Mouse (Mus musculus): ENCODE results near the gene Apol10a.
"Not testable (repeated sequence)": the region's sequence is repeated elsewhere in the genome, so short reads cannot be mapped to it uniquely, and the experiment has no call there.

Gene Apol10a

DNA sequence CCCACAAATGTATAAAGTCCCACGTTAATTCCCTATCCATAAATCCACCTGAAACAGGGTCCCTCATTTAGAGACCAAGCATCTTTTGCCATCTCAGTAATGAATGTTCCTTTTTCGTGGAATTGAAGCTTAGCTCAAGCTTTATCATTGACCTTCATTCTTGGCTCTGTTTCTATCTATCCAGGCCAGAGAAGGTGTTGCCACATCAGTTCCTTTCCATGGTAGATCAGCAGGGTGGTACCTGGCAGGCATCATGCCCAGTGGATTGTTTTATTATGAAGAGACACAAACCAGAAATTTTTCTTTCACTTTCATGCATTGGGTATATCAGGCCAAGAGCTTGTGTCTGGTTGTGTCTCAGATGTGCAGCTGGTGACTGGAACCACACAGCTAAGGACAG is at the start of gene Apol10a:
Gene Apol10a, plus strand, starts transcription at position 355 of the 400 bp plus-strand sequence.
- not testable (repeated sequence) for DNase-seq (ENCODE audit: low spot score)

DNA sequence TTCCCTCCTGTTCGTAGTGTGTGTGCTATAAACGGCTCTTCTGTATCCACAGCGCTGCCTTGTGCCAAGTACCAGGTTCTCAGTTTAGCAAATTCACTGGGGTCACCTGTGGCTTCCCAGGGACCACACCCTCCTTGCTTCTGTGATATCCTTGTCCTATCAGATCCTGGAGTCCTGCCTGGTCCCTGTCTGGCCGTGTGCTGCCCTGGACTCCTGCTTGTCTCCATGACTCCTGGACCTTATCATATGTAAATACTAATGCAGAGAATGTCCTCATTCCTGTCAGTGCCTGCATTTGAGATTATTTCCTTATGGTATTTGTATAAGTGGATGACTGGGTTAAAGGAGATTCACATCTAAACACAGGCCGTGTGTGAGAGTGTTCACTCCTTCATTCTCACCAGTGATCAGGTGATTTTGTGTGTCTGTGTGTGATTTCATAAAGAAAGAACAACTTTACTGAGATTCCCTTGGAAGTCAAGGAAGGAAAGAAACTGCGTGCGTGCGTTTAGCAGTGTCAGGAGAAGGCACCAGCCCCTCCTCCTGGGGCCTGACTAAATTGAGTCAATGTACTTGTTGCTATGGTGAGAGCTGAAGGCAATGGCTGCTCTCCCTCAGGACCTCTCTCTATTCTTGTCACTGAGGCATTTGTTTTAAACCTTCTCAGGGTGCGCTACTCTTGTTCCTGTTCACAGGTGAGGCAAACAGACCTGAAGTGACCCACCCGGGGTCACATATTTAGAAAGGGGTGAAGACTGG is 48.0 kb upstream of the Apol10a start:
- not testable (repeated sequence) for DNase-seq (ENCODE audit: low spot score)

DNA sequence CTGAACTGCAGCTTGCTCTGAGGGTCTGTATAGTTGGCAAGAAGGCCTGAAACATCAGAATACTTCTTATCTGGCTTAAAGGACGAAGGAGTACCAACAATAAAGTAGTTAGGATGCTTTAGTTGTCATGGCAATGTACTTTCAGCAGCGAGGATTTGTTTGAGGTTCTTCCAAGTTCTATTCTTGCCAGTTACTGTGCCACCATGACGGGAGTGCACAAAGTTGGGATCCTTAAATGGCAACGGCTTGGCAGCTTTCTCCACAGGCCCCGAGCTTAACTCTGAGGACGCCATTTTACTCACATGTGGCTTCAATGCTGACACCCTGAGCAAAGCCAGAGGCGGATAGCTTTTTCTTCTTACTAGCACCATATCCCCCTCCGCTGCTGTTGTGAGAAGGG is 32.1 kb upstream of the Apol10a start:
- DNase-seq (ENCODE audit: low spot score) = not testable (repeated sequence)

DNA sequence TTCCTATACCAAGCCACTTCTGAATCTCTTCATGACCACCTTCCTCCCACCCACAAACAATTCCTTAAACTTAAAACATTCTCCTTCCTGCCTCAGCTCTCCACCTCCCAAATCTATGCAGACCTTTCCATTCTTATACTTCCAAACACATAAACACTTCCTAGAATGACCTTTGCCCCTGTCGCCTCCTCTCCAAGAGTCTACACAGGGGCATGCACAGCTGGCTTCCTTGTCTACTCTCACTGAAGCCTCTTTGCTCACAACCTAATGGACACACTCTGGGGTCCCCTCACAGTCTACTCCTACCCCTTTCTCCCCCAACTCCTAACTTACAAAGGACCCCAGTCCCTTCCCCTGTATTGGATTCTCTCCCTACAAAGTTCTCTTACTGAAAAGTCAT is 31.2 kb upstream of the Apol10a start:
- not testable (repeated sequence) for DNase-seq (ENCODE audit: low spot score)

DNA sequence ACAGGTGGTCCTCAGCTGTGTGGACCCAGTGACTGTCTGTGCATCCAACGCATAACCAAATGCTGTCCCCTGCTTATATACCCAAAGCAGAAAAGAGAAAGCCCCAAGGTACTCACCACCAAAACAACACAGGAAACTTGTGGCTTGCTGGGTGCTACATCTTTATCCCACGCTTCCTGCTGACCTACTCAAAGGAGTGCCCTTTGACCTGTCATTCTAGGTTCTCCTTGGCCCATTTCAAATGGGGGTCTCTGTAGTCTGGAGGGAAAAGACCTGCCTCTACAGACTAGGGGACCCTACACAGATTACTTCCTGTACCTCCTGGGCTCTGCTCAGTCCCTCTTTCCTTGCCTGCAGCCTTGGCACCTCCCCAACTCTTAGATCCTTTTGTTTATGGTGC is 29.5 kb upstream of the Apol10a start, which contains the start of gene Apol7b:
Gene Apol7b, minus strand, starts transcription at position 101 of the 400 bp plus-strand sequence.
- not testable (repeated sequence) for DNase-seq (ENCODE audit: low spot score)

DNA sequence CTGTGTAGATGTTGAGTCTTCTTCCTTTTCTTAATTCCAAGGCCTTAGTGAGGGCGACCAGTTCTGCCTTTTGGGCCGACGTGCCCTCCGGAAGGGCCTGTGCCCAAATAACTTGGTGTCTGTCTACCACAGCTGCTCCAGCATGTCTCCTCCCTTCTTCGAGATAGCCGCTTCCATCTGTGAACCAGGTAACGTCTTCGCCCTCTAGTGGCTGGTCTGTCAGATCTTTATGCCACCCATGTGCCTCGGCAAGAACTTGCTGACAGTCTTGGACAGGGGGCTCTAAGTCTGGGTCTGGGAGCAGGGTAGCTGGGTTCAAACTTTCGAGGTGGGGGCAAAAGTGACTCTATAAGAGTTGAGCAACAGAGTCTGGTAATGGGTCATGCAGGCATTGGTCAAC is 26.9 kb upstream of the Apol10a start:
- DNase-seq (ENCODE audit: low spot score) = not testable (repeated sequence)

DNA sequence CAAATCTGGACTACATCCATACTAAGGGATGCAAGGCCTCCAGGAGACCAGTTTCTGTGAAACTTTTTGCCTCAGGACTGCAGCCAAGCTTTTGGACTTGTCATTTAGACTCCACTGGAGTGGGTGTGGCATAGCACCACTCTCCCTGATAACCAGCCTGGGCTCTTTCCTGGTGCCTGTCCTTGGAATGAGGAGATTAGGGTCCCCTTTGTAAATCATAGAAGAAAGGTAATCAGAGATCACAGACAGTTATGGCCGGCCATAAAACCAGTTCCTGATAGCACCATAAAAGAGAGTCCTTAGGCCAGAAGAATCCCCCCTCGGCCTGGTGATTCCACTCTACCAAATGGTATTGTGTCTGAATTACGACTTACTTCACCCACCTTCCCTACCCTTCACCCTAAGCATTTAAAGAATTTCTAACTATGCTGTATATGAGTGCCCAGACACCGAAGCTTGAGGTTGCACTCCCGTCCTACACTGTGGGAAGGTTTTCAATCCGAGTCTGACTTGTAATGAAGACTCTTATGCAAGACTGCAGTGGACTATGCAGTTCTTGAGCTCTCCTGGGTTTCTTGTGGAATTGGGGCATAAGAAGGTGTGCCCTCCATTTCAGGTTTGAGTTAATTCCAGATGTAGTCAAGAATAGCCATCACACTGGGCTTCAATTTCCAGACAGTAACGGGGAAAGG is 2.0 kb upstream of the Apol10a start:
- DNase-seq (ENCODE audit: low spot score) = not testable (repeated sequence)

DNA sequence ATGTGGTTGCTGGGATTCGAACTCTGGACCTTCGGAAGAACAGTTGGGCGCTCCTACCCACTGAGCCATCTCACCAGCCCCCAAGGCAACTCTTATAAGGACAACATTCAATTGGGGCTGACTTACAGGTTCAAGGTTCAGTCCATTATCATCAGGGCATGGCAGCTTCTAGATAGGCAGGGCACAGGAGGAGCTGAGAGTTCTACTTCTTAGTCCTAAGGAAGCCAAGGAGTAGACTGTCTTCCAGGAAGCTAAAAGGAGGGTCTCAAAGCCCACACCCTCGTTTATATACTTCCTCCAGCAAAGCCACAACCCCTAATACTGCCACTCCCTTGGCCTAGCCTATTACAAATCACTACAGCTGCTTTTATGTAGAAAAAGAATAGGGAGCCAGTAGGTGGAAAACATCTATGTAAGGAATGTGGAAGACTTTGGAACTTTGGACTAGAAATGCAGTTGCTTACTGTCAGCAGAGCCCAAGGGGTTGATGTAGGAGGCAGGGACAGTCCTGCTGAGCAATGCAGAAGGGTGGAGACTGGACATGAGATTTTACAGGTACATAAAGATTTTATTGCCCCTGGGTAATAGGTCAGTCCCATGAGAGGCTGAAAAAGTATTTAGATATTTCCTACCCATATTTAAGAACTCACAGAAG is 5.4 kb downstream of the Apol10a start:
- no peak for DNase-seq (ENCODE audit: low spot score)

DNA sequence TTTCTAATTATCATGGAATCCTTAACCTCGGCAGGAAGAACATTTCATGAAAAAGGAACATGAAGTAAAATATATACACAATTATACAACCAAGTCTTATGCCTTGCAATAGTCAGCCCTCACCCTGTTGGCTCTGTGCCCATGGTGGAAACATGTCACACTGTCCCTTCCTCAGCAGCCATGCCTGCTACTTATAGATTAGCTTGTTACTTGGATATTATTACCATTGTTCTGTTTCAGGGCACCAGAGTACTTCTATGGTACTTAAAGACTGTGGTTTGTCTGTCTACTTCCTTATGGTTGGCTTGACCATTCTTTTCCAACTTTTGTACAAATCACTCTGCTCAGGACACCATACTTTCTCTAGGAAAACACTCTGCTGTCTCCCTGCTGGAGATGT is 16.3 kb downstream of the Apol10a start:
- not testable (repeated sequence) for DNase-seq (ENCODE audit: low spot score)

DNA sequence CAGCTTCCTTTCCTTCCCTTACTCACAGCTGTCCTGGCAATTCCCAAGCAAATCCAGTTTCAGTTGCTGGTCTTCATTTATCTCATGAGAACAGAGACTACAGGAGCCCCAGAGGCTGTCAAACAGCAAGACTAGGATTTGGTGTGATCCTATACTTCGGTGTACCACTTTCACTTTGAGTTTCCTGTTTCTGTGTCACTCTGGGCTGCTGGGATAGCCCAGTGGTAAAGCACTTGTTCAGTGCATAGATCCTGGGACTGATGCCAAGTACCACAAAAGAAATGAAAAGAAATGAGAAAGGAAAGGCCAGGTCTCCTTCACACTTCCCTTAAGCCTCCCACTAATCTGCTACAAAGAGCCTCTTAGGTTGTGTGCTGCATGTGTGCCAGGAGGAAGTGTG is 17.8 kb downstream of the Apol10a start:
- DNase-seq (ENCODE audit: low spot score) = not testable (repeated sequence)

DNA sequence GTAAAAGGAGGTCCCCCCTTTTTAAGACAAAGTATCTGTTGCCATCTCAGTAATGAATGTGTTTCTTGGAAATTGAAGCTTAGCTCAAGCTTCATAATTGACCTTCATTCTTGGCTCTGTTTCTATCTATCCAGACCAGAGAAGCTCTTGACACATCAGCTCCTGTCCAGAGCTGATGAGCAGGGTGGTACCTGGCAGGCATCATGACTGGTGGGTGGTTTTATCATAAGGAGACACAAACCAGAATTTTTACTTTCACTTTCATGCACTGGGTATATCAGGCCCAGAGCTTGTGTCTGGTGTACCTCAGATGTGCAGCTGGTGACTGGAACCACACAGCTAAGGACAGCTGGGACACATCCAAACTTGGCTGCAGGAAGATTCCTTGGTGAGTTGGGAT is 31.1 kb downstream of the Apol10a start, which contains the start of gene Apol11a:
Gene Apol11a, plus strand, starts transcription at position 306 of the 400 bp plus-strand sequence.
- not testable (repeated sequence) for DNase-seq (ENCODE audit: low spot score)

DNA sequence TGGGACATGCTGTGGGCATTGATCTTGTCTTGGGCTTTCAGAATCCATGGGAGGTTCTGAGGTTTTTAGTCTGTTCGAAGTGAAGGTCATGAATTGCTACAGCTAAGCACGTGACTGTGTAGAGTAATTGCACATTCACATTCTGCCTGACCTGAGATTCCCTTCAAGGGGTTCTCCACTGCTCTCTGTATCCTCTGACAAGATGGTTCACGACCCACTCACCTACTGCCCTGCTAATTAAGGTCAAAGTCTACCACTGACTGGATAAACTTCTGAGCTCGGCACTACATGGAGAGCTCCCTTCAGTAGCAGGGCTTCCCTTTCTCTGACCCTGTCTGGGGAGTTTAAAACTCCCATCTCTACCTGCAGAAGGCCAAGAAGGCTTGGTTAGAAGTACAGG is 43.7 kb downstream of the Apol10a start:
- not testable (repeated sequence) for DNase-seq (ENCODE audit: low spot score)

DNA sequence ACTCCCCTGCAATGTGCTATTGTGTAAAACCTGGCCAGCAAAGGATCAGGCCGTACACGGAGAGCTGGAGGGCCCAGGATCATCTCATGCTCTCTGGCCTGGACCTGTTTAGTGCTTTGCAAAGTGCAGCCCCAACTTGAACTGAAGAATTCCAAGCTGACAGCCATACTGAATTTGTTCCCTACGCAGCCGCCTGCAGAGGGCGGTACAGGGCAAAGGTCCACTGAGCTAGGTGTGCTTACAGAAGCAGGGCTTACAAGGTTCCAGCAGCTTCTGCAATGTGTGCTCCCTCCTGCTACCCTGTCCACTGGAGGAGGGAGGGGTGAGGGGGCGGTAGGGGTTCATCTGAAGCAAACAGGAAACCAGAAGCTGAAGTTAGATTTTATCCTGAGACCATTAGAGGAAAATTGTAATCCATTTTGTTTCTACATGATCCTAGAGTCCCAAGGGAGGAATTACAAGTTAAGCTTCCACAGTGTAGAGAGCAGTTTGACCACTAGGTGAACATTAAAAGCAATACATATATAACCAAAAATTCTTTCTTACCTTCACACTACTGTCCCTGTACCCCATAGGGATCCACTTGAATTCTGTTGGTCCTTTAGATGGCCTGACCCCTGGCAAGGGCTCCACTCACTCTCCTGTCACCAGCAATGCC is 46.5 kb downstream of the Apol10a start:
- not testable (repeated sequence) for DNase-seq (ENCODE audit: low spot score)

DNA sequence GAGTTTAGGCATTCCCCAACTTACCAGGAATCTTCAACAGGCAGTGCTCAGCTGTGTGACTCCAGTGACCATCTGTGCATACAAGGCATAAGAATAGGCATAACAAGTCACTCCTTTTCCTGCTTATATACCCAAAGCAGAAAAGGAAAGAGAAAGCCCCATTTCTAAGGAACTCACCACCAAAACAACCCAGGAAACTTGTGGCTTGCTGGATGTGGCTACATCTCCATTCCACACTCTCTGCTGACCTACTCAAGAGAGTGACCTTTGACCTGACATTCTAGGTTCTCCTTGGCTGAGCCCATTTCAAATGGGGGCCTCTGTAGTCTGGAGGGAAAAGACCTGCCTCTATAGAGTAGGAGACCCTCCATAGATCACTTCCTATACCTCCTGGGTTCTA is 56.4 kb downstream of the Apol10a start, which contains the start of gene Apol7c:
Gene Apol7c, minus strand, starts transcription at position 101 of the 400 bp plus-strand sequence.
- no peak for DNase-seq (ENCODE audit: low spot score)

DNA sequence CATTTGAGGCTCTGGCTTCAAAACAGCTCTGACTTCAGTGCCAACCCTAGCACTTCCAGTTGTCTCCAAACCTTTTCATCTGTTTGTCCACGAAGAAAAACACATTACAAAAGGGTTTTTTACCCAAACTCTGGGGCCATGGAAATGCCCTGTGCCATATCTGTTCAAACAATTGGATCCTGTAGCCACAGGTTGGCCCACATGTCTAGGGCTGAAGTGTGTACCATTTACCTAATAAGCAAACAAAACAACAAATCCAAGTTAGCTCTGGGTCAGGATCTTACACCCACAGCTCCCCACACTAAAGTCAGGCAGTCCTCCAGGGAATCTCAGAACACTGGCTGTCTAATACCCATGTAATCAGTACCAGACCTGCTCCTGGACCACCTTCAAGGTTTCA is 62.4 kb downstream of the Apol10a start:
- DNase-seq (ENCODE audit: low spot score) = not testable (repeated sequence)
